Mouse (Mus musculus) heart, embryonic 15.5 days (tissue): ENCODE data around the gene Pou2f3. TPM values are rescaled to one million over a fixed set of nuclear protein-coding genes. Genes with fewer than 3 reads are reported as not detected.
A peak's percentile ranks its signal among the peaks of the same experiment; 100 is the strongest.

Source experiments
- ATAC-seq: fragments of 200-750 bp; cut with Nextera tagmentation; replicated peaks from 2 replicates; pipeline ENCODE4 v1.8.0; 2017; ENCODE audit warnings: low read depth, moderate TSS enrichment; ENCODE audit not compliant: insufficient number of reproducible peaks, insufficient read depth, low FRiP score
- H3K27ac ChIP-seq: fragments of 300-500 bp; sonication (generic); 2 replicates; pipeline ENCODE4 v1.5.1; 2015; ENCODE audit warnings: mild to moderate bottlenecking, inconsistent platforms
- H3K27me3 ChIP-seq: fragments of 300-500 bp; sonication (generic); 2 replicates; pipeline ENCODE4 v1.6.1; 2015; ENCODE audit warnings: inconsistent platforms
- H3K36me3 ChIP-seq: fragments of 300-500 bp; sonication (generic); 2 replicates; pipeline ENCODE4 v1.6.1; 2015; ENCODE audit warnings: mild to moderate bottlenecking, inconsistent platforms
- H3K4me1 ChIP-seq: fragments of 300-500 bp; sonication (generic); replicated peaks from 2 replicates; pipeline ENCODE4 v1.6.1; 2015; ENCODE audit warnings: inconsistent platforms
- H3K4me2 ChIP-seq: fragments of 300-500 bp; sonication (generic); 2 replicates; pipeline ENCODE4 v1.6.1; 2015; ENCODE audit warnings: inconsistent platforms, mild to moderate bottlenecking, moderate library complexity
- H3K4me3 ChIP-seq: fragments of 300-500 bp; sonication (generic); 2 replicates; pipeline ENCODE4 v1.5.1; 2015; ENCODE audit warnings: mild to moderate bottlenecking, inconsistent platforms
- H3K9ac ChIP-seq: fragments of 300-500 bp; sonication (generic); 2 replicates; pipeline ENCODE4 v1.6.1; 2015; ENCODE audit warnings: mild to moderate bottlenecking, inconsistent platforms
- H3K9me3 ChIP-seq: fragments of 300-500 bp; sonication (generic); replicated peaks from 2 replicates; pipeline ENCODE4 v1.6.1; 2016; ENCODE audit warnings: inconsistent platforms
- WGBS: fragments of 180-500 bp; shearing (Covaris S2); methylation state at CpG from one replicate; pipeline ENCODE4 v1.1.7; 2015; ENCODE audit warnings: mixed read lengths; 5-methylcytosine and 5-hydroxymethylcytosine counted together
- polyA plus RNA-seq: library from polyadenylated mRNA; unstranded; fragments of >200 nt; fragmentation: Nextera tagmentation; extraction: Ambion mirVana; gene quantifications from 2 replicates; pipeline ENCODE4 v1.2.1, GENCODE M21; 2015

Pou2f3 gene
- polyA plus RNA-seq, 1 experiment from 2014 or later = 0.11 TPM

- peaks cover 4% of the 10 kb centered on the region; the same call in 1 of the 2 replicates for H3K27me3 ChIP-seq
- H3K36me3 ChIP-seq = no peaks in the 10 kb centered on the region
- H3K27ac ChIP-seq = peak overlapping the region; percentile 76
- H3K4me2 ChIP-seq = peak overlapping the region; percentile 84
- H3K4me1 ChIP-seq = peaks cover 52% of the 10 kb centered on the region
- ATAC-seq = no peak
- peak overlapping the region; percentile 74 for H3K9ac ChIP-seq
- no peaks in the 10 kb centered on the region for H3K9me3 ChIP-seq
- H3K4me3 ChIP-seq = peak overlapping the region; percentile 83
- under 1% methylated on average over 51 of the region's 51 CpGs for whole genome bisulfite sequencing
Measured at GRCm38 (mm10) chr9:43238631-43239545, 28.7 kb upstream of the Pou2f3 start.

- Histone ChIP-seq H3K4me3 (peak overlapping the region; percentile 83), H3K4me2 (peak overlapping the region; percentile 84), H3K4me1 (peaks cover 58% of the 10 kb centered on the region), H3K27ac (no peak overlapping the region; the same call in 1 of the 2 replicates), H3K36me3 (no peaks in the 10 kb centered on the region), H3K9ac (peak overlapping the region; percentile 74), H3K9me3 (no peaks in the 10 kb centered on the region), H3K27me3 (peaks cover 4% of the 10 kb centered on the region; the same call in 1 of the 2 replicates)
- WGBS = 61% methylated on average over 2 of the region's 2 CpGs
- ATAC-seq = no peak
Measured at GRCm38 (mm10) chr9:43238167-43238566, 28.0 kb upstream of the Pou2f3 start.

GRCm38 (mm10) chr9:43237111-43237775 lies 27.1 kb upstream of the Pou2f3 start:
- H3K9ac ChIP-seq = no peak overlapping the region
- H3K4me1 ChIP-seq = peaks cover 67% of the 10 kb centered on the region
- peak overlapping the region; percentile 83 for H3K4me3 ChIP-seq
- H3K27me3 ChIP-seq = peaks cover under 1% of the 10 kb centered on the region; the same call in 1 of the 2 replicates
- no peaks in the 10 kb centered on the region for H3K36me3 ChIP-seq
- no peak for ATAC-seq
- H3K9me3 ChIP-seq = no peaks in the 10 kb centered on the region
- WGBS = 54% methylated on average over 7 of the region's 7 CpGs
- H3K4me2 ChIP-seq = peak overlapping the region; percentile 84
- H3K27ac ChIP-seq = no peak overlapping the region

- Histone ChIP-seq H3K9ac (no peak overlapping the region), H3K4me1 (peaks cover 74% of the 10 kb centered on the region), H3K9me3 (no peaks in the 10 kb centered on the region), H3K27ac (no peak overlapping the region), H3K4me2 (no peak overlapping the region), H3K4me3 (no peak overlapping the region), H3K36me3 (no peaks in the 10 kb centered on the region), H3K27me3 (no peaks in the 10 kb centered on the region)
- ATAC-seq = no peak
- 81% methylated on average over 7 of the region's 7 CpGs for whole genome bisulfite sequencing
Measured at GRCm38 (mm10) chr9:43236576-43236975, 26.4 kb upstream of the Pou2f3 start.

GRCm38 (mm10) chr9:43236106-43236505 lies 25.9 kb upstream of the Pou2f3 start:
- H3K9me3 ChIP-seq = no peaks in the 10 kb centered on the region
- 83% methylated on average over 1 of the region's 1 CpGs for WGBS
- H3K4me2 ChIP-seq = no peak overlapping the region
- no peak overlapping the region for H3K27ac ChIP-seq
- no peak overlapping the region for H3K9ac ChIP-seq
- no peak overlapping the region for H3K4me3 ChIP-seq
- no peak for ATAC-seq
- peaks cover 79% of the 10 kb centered on the region for H3K4me1 ChIP-seq
- H3K36me3 ChIP-seq = no peaks in the 10 kb centered on the region
- no peaks in the 10 kb centered on the region for H3K27me3 ChIP-seq

GRCm38 (mm10) chr9:43235336-43235735 lies 25.2 kb upstream of the Pou2f3 start:
- Histone ChIP-seq H3K27ac (no peak overlapping the region), H3K36me3 (no peaks in the 10 kb centered on the region), H3K4me1 (peaks cover 83% of the 10 kb centered on the region), H3K27me3 (no peaks in the 10 kb centered on the region), H3K4me3 (no peak overlapping the region), H3K4me2 (no peak overlapping the region), H3K9ac (no peak overlapping the region), H3K9me3 (no peaks in the 10 kb centered on the region)
- WGBS = 71% methylated on average over 6 of the region's 6 CpGs
- ATAC-seq = no peak

- WGBS = 19% methylated on average over 5 of the region's 5 CpGs
- H3K4me2 ChIP-seq = no peak overlapping the region
- H3K4me3 ChIP-seq = no peak overlapping the region
- ATAC-seq = no peak
- H3K9me3 ChIP-seq = no peaks in the 10 kb centered on the region
- H3K9ac ChIP-seq = no peak overlapping the region
- H3K4me1 ChIP-seq = peaks cover 84% of the 10 kb centered on the region
- no peaks in the 10 kb centered on the region for H3K36me3 ChIP-seq
- peak overlapping the region; percentile 51 for H3K27ac ChIP-seq
- no peaks in the 10 kb centered on the region for H3K27me3 ChIP-seq
Measured at GRCm38 (mm10) chr9:43234496-43234895, 24.3 kb upstream of the Pou2f3 start.

GRCm38 (mm10) chr9:43233515-43233914 lies 23.3 kb upstream of the Pou2f3 start:
- Histone ChIP-seq H3K36me3 (no peaks in the 10 kb centered on the region), H3K9ac (no peak overlapping the region), H3K9me3 (no peaks in the 10 kb centered on the region), H3K4me2 (no peak overlapping the region), H3K27ac (no peak overlapping the region), H3K4me3 (no peak overlapping the region), H3K27me3 (no peaks in the 10 kb centered on the region), H3K4me1 (peaks cover 75% of the 10 kb centered on the region)
- no peak for ATAC-seq
- 100% methylated on average over 1 of the region's 1 CpGs for WGBS

GRCm38 (mm10) chr9:43233044-43233443 lies 22.9 kb upstream of the Pou2f3 start:
- Histone ChIP-seq H3K36me3 (no peaks in the 10 kb centered on the region), H3K9ac (no peak overlapping the region), H3K4me3 (no peak overlapping the region), H3K27me3 (no peaks in the 10 kb centered on the region), H3K27ac (no peak overlapping the region), H3K9me3 (no peaks in the 10 kb centered on the region), H3K4me1 (peaks cover 70% of the 10 kb centered on the region), H3K4me2 (no peak overlapping the region)
- 64% methylated on average over 5 of the region's 5 CpGs for WGBS
- ATAC-seq = no peak

- H3K9me3 ChIP-seq = no peaks in the 10 kb centered on the region
- H3K9ac ChIP-seq = no peak overlapping the region
- H3K36me3 ChIP-seq = no peaks in the 10 kb centered on the region
- H3K27ac ChIP-seq = peak overlapping the region; percentile 68
- ATAC-seq = no peak
- WGBS = 25% methylated on average over 5 of the region's 5 CpGs
- no peak overlapping the region for H3K4me2 ChIP-seq
- peaks cover 63% of the 10 kb centered on the region for H3K4me1 ChIP-seq
- no peak overlapping the region for H3K4me3 ChIP-seq
- H3K27me3 ChIP-seq = no peaks in the 10 kb centered on the region
Measured at GRCm38 (mm10) chr9:43232286-43232685, 22.1 kb upstream of the Pou2f3 start.

GRCm38 (mm10) chr9:43231805-43232204 lies 21.6 kb upstream of the Pou2f3 start:
- H3K4me1 ChIP-seq = peaks cover 59% of the 10 kb centered on the region

More at GRCm38 (mm10) chr9:43231805-43232204, 21.6 kb upstream of the Pou2f3 start:
- Histone ChIP-seq H3K27me3 (no peaks in the 10 kb centered on the region), H3K9me3 (no peaks in the 10 kb centered on the region), H3K36me3 (no peaks in the 10 kb centered on the region), H3K9ac (no peak overlapping the region), H3K4me3 (no peak overlapping the region), H3K27ac (peak overlapping the region; percentile 68), H3K4me2 (no peak overlapping the region; the same call in 1 of the 2 replicates)
- ATAC-seq = peak; percentile 56
- WGBS = 42% methylated on average over 4 of the region's 4 CpGs
